Mouse (Mus musculus) cerebral cortex, adult 2 months (tissue): Measurements from ENCODE around the gene Rnf222.

Experiments used
- WGBS: fragments of 180-500 bp; shearing (Covaris S2); methylation state at CpG from one replicate; pipeline ENCODE4 v1.1.7; 2018; 5-methylcytosine and 5-hydroxymethylcytosine counted together

The Rnf222 gene

DNA sequence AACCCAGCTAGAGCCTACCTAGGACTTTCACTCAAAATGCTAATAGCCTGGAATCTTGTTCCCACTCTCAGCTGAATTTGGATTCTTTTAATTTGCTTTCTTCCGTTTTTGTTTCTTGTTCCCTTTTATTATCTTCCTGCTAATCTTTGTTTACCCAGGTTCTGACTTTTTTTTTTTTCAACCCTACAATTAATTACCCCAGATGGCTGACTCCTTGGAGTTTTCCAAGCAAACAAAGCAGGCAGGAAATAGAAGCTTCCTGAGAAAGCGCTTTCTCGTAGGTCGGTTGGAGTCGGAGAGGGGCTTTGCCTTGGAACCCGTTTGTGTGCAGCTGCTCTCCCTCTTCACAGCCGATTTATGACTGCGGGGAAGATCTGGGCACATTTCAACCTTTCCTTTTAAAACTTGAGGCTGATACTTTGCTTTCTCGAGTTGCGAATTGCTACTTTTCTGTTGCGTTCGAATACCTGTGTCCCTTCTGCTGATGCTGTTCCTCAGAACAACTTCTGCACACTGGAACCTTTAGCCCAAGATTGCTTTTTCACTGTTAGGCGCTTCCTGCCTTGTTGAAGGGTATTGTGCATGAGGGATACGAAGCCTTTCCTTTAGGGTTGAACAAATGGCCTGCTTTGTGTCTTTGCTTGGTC, 23.3 kb downstream of the Rnf222 start:
- WGBS: 37% methylated on average over 14 of the region's 14 CpGs

DNA sequence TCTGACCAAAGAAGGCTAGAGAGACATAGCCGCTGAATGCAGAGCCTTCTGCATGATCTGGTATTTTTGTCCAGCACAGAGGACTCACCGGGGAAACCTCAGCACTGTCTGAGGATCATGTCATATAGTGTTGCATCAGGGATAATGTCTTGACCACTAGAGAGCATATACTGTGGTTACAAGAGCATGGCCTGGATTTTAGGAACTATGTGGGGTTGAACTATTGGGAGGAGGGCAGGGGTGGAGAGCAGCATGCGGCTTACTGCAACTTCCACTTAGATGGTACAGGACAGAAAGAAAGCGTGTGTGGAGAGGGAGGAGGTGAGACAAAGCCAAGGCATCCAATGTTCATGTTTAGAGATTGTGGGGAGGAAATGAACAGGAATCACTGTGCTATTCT, 26.2 kb downstream of the Rnf222 start:
- WGBS: 90% methylated on average over 4 of the region's 4 CpGs

DNA sequence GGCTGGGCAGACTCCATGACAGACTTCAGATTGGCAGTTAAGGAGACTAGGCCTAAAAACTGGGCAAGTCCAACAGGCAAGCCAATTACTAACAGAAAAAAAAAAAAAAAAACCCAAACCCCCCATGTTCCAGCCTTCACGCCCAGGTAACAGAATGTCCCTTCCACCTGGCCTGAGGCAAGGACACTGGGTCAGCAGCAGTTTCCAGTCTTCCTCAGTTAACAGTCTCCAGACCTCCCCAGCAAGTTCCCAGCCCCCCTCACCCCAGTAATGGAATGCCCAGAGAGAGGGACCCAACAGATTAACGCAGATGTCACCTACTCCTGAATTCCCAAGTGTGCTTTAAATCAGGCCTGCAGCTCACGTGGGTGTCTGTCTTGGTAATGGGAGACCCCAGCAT, 34.8 kb downstream of the Rnf222 start:
- WGBS: 84% methylated on average over 3 of the region's 3 CpGs

DNA sequence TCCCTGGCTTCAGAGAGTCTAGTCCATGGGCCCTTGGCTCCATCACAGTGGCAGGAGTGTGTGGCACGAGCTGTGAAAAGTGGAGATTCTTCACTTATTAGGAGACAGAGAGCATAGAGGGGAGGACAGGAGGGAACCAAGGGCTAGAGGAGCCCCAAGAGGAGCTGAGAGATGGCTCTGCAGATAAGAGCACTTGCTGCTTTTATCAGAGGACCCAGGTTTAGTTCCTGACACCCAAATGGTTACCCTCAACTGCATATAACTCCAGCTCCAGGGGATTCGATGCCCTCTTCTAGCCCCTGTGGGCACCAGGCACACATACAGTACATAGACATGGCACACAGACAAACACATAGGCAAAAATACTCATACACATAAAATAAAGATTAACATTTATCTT, 36.4 kb downstream of the Rnf222 start:
- 97% methylated on average over 2 of the region's 2 CpGs for WGBS

DNA sequence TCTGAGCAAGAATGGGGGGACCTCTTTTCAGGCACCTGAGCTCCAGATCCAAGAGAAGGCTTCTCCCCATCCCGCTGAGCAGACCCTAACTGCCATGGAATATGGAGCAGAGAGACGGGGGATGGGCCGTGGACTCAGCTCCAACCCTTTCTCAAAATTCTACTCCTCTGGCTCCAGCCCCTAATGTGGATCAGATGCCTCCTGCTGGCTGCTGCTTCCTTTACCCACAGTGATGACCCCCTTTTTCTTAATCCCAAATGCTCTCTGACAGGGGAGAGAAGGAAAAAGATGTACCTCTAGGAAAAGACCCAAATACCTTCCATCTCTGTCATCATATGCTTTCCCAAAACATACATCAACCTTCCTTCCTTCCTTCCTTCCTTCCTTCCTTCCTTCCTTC, 38.6 kb downstream of the Rnf222 start, which contains the start of gene Odf4:
Gene Odf4, minus strand, starts transcription at position 101 of the 400 bp plus-strand sequence.
- 84% methylated on average over 3 of the region's 3 CpGs for WGBS

GRCm38 (mm10) chr11:68929947-68930346, 41.6 kb downstream of the Rnf222 start:
- WGBS: 75% methylated on average over 6 of the region's 6 CpGs

DNA sequence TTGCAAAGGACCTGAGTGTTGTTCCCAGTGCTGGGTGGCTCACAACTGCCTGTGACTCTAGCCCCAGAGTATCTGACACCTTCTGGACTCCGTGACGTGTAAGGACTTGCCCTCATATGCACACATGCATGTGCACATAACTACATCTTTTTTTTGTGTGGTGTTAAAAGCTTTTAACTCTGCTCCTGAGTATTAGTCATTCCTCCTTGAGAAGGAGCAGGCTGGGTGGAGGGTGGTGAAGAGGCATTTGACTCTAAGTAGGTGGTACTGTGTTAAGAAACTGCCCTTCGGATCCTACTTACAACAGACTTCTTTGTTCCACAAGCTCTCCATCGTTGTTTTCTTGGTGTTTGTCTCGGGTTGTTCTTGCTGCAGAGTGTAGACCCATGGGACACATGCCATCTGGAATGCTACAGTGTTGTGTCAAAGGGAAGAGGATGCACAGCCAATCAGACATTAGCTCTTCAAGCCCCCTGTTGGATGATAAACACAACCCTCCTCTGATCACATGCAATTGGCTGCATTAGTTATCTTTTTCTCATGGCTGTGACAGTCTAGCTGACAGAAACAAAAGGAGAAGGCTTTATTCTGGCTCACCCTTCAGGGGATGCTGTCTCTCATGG, 45.6 kb downstream of the Rnf222 start:
- WGBS: 57% methylated on average over 5 of the region's 5 CpGs

DNA sequence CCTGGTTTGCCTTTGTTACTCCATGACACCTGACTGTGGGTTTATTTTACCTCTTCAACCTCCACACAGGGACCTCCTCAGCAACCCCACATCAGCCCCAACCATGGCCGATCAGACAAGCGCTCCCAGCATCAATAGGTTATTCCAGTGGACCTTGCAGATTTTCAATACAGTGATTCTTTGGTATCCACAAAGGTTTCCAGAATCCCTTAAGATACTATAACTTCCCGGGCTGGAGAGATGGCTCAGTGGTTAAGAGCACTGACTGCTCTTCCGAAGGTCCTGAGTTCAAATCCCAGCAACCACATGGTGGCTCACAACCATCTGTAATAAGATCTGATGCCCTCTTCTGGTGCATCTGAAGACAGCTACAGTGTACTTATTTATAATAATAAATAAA, 48.6 kb downstream of the Rnf222 start:
- WGBS: 91% methylated on average over 4 of the region's 4 CpGs

GRCm38 (mm10) chr11:68939451-68940304, 51.3 kb downstream of the Rnf222 start:
- WGBS: under 1% methylated on average over 16 of the region's 16 CpGs

- 31% methylated on average over 4 of the region's 4 CpGs for WGBS
These were observed 52.2 kb downstream of the Rnf222 start for GRCm38 (mm10) chr11:68940516-68940915.

GRCm38 (mm10) chr11:68942731-68943130, 54.4 kb downstream of the Rnf222 start:
- 86% methylated on average over 8 of the region's 8 CpGs for WGBS

GRCm38 (mm10) chr11:68945245-68945644, 56.9 kb downstream of the Rnf222 start:
- whole genome bisulfite sequencing: 89% methylated on average over 2 of the region's 2 CpGs
